Mouse (Mus musculus) intestine, postnatal 0 days (tissue): Measurements from ENCODE around the gene Rab11a. TPM values are rescaled to one million over a fixed set of nuclear protein-coding genes. Genes with fewer than 3 reads are reported as not detected.
"Not testable (repeated sequence)": the region's sequence is repeated elsewhere in the genome, so short reads cannot be mapped to it uniquely, and the experiment has no call there.

ENCODE experiments used
- ATAC-seq: fragments of 200-750 bp; cut with Nextera tagmentation; 2 replicates; pipeline ENCODE4 v1.8.0; 2017; ENCODE audit warnings: mild to moderate bottlenecking, moderate TSS enrichment, moderate library complexity
- H3K27ac ChIP-seq: fragments of 300-500 bp; sonication (generic); 2 replicates; pipeline ENCODE4 v1.5.1; 2014; ENCODE audit warnings: mild to moderate bottlenecking, low read depth, low read length, moderate library complexity
- H3K27me3 ChIP-seq: fragments of 300-500 bp; sonication (generic); replicated peaks from 2 replicates; pipeline ENCODE4 v1.6.1; 2014; ENCODE audit warnings: low read length, mixed read lengths; ENCODE audit not compliant: control insufficient read depth, insufficient read depth
- H3K36me3 ChIP-seq: fragments of 300-500 bp; sonication (generic); 2 replicates; pipeline ENCODE4 v1.6.1; 2014; ENCODE audit warnings: mild to moderate bottlenecking, moderate library complexity; ENCODE audit not compliant: control insufficient read depth, insufficient read depth
- H3K4me1 ChIP-seq: fragments of 300-500 bp; sonication (generic); replicated peaks from 2 replicates; pipeline ENCODE4 v1.6.1; 2014; ENCODE audit warnings: antibody characterized with exemption, low read length, mixed read lengths; ENCODE audit not compliant: control insufficient read depth, insufficient read depth
- H3K4me2 ChIP-seq: fragments of 300-500 bp; sonication (generic); replicated peaks from 2 replicates; pipeline ENCODE4 v1.6.1; 2014; ENCODE audit warnings: low read depth, mild to moderate bottlenecking, moderate library complexity
- H3K4me3 ChIP-seq: fragments of 300-500 bp; sonication (generic); 2 replicates; pipeline ENCODE4 v1.5.1; 2014; ENCODE audit warnings: low read depth, low read length
- H3K9ac ChIP-seq: fragments of 300-500 bp; sonication (generic); 2 replicates; pipeline ENCODE4 v1.6.1; 2014; ENCODE audit warnings: mild to moderate bottlenecking, low read depth, low read length
- H3K9me3 ChIP-seq: fragments of 300-500 bp; sonication (generic); 2 replicates; pipeline ENCODE4 v1.6.1; 2016; ENCODE audit warnings: mixed run types; ENCODE audit not compliant: control insufficient read depth
- CTCF ChIP-seq: sonication (generic); IDR thresholded peaks from 2 replicates; pipeline ENCODE4 v1.5.1; 2016; ENCODE audit warnings: low read depth, mild to moderate bottlenecking, control low read depth, antibody characterized with exemption, moderate library complexity
- WGBS: fragments of 180-500 bp; shearing (Covaris S2); extraction: QIAGEN DNeasy Blood & Tissue Kit; methylation state at CpG from one replicate; pipeline ENCODE4 v1.1.7; 2014; 5-methylcytosine and 5-hydroxymethylcytosine counted together
- polyA plus RNA-seq: library from polyadenylated mRNA; unstranded; fragments of >200 nt; fragmentation: Nextera tagmentation; extraction: Ambion mirVana; gene quantifications from 2 replicates; pipeline ENCODE4 v1.2.1, GENCODE M21; 2015

Gene Rab11a
- polyA plus RNA-seq, 1 experiment from 2014 or later: 1,986 TPM

GRCm38 (mm10) chr9:64736076-64736638 lies 1.4 kb downstream of the Rab11a start:
- Histone ChIP-seq H3K27me3 (no peaks in the 10 kb centered on the region), H3K4me1 (0 out of 2 replicates have a peak, but pooled peaks cover 3% of the 10 kb centered on the region), H3K27ac (peak overlapping the region; percentile 95), H3K4me2 (peak overlapping the region; percentile 64), H3K9me3 (no peaks in the 10 kb centered on the region), H3K36me3 (no peaks in the 10 kb centered on the region), H3K9ac (peak overlapping the region; percentile 2; the same call in 1 of the 2 replicates), H3K4me3 (peak overlapping the region; percentile 90)
- no peak for TF ChIP-seq CTCF
- 5% methylated on average over 9 of the region's 9 CpGs for whole genome bisulfite sequencing
- ATAC-seq: no peak

GRCm38 (mm10) chr9:64734992-64735391 lies 2.6 kb downstream of the Rab11a start:
- WGBS: 83% methylated on average over 7 of the region's 7 CpGs
- not testable (repeated sequence) for H3K4me1 ChIP-seq, H3K9me3 ChIP-seq, H3K9ac ChIP-seq, H3K4me3 ChIP-seq, H3K27ac ChIP-seq, H3K36me3 ChIP-seq, H3K27me3 ChIP-seq, ATAC-seq, H3K4me2 ChIP-seq

GRCm38 (mm10) chr9:64734166-64734565 lies 3.4 kb downstream of the Rab11a start:
- Histone ChIP-seq H3K36me3 (no peaks in the 10 kb centered on the region), H3K27ac (no peak overlapping the region), H3K4me1 (0 out of 2 replicates have a peak, but pooled peaks cover 3% of the 10 kb centered on the region), H3K4me3 (no peak overlapping the region), H3K4me2 (peak overlapping the region; percentile 35), H3K9me3 (no peaks in the 10 kb centered on the region), H3K9ac (no peak overlapping the region), H3K27me3 (no peaks in the 10 kb centered on the region)
- peak; percentile 29; the same call in 1 of the 2 replicates for ATAC-seq
- WGBS: 37% methylated on average over 6 of the region's 6 CpGs
- TF ChIP-seq CTCF: no peak

DNA sequence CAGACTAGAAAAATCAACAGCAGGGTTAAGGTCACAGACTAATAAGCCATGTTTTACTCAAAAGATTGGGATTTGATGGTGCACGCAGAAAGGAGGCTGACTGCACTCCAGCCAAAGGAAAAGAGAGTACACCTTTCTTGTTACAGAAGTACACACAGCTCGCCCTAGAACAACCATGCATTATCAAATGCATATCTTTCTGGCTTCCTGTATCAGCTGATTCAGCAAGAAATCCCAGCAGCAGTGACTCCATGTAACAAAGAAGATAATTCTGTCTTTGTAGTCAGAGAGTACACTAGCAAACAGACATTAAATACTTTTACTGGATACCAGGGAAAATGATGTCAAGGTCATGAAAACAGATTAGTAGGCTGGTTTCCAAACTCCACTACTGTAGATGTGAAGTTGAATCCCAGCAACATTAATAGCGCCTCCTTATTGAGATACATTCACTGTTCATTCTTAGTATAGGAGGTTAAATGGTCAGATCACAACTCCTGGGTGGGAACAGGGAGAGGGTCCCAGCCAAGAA lies 6.5 kb downstream of the Rab11a start:
- Histone ChIP-seq H3K4me1 (0 out of 2 replicates have a peak, but pooled peaks cover 3% of the 10 kb centered on the region), H3K9ac (no peak overlapping the region), H3K36me3 (peaks cover 8% of the 10 kb centered on the region), H3K27ac (no peak overlapping the region), H3K4me3 (no peak overlapping the region), H3K4me2 (no peak overlapping the region), H3K27me3 (no peaks in the 10 kb centered on the region), H3K9me3 (no peaks in the 10 kb centered on the region)
- ATAC-seq: no peak
- TF ChIP-seq CTCF: no peak
- WGBS: 71% methylated on average over 3 of the region's 3 CpGs

DNA sequence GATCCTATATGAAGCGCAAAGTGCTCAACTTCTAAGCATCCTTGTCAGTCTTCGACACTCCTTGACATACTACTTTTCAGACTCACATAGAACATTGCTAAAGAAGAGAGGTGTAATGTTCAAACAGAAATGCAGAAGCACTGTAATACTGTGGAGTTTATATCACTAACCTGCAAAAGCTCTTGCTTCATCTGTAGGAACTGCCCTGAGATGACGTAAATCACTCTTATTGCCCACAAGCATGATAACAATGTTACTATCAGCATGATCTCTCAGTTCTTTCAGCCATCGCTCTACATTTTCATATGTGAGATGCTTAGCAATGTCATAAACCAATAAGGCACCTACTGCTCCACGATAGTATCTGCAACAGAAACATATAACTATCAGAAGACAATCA lies 11.1 kb downstream of the Rab11a start:
- Histone ChIP-seq H3K4me1 (no peaks in the 10 kb centered on the region), H3K9ac (no peak overlapping the region), H3K27ac (no peak overlapping the region), H3K4me3 (no peak overlapping the region), H3K4me2 (no peak overlapping the region), H3K36me3 (peaks cover 40% of the 10 kb centered on the region), H3K27me3 (no peaks in the 10 kb centered on the region), H3K9me3 (no peaks in the 10 kb centered on the region)
- no peak for TF ChIP-seq CTCF
- WGBS: 72% methylated on average over 5 of the region's 5 CpGs
- no peak for ATAC-seq

GRCm38 (mm10) chr9:64719526-64720163 lies 17.9 kb downstream of the Rab11a start:
- Histone ChIP-seq H3K36me3 (peaks cover 27% of the 10 kb centered on the region), H3K27ac (0 out of 2 replicates have a peak overlapping the region, but pooled peaks have one; percentile 21), H3K27me3 (no peaks in the 10 kb centered on the region), H3K4me1 (0 out of 2 replicates have a peak, but pooled peaks cover 3% of the 10 kb centered on the region), H3K9ac (no peak overlapping the region), H3K9me3 (no peaks in the 10 kb centered on the region), H3K4me2 (no peak overlapping the region), H3K4me3 (no peak overlapping the region)
- TF ChIP-seq CTCF: no peak
- ATAC-seq: no peak
- WGBS: 47% methylated on average over 5 of the region's 5 CpGs

GRCm38 (mm10) chr9:64710291-64710690 lies 27.3 kb downstream of the Rab11a start:
- not testable (repeated sequence) for H3K27ac ChIP-seq, H3K9me3 ChIP-seq, H3K4me2 ChIP-seq, H3K9ac ChIP-seq, H3K4me1 ChIP-seq, H3K4me3 ChIP-seq, H3K27me3 ChIP-seq, ATAC-seq
- H3K36me3 ChIP-seq: peaks cover 32% of the 10 kb centered on the region
- WGBS: 85% methylated on average over 3 of the region's 5 CpGs
